In the genomic region with DNA sequence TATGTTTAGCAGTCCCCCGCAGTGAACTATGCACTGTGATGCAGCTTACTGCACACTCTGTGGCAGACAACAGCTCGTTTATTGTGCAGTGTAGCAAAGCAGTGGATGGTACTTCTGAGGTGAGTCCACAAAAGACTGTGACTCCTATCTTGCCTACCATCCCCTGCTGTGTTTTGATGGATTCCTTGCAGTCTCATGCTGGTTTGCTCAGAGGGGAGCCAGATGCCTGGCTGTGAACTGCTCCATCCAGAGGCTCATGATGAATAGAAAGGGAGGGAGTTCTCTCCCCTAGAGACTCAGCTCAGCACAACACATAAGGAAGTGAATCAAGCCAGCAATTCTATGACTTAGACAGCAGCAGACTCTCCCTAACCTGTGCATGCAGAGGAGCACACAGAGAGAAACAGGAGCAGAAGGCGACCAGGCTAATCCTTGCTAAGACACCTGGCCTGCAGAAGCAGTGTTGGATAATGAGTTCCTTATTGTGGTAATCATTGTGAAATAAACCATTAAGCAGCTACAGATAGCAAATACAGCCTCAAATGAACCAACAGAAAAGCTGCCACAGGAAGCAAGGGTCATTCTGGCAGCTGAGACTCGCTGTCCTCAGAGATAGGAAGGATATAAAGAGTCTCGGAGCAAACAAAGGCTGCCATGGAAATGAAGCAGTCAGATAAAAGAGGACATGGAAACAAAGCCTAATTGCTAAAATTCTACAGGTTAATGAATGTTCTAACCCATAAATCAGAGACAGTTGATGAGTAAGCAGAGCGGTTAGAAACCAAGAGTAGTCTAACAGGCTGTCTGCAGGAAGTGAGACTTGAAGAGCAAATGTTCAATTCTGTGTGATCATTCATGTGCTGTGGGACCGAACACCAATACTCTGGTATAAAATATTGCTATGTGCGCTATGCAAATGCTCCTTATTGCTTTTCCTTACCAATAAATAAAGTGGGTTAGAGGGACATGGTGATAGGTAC, we compare ENCODE assay signal across 9 mouse cellular contexts.
A peak's percentile ranks its signal among the peaks of the same experiment; 100 is the strongest.
DNase-seq lines count a peak whose midpoint lies in the region; ATAC-seq and TF ChIP-seq lines count a peak whose summit lies in the region.
"Had no signal": no experiment of that assay in that cellular context is flagged by ENCODE, and none has a peak within 500 bp of the region (broad histone marks: within the 10 kb centered on the region; RNA-seq: fewer than 3 reads in every experiment).

No protein-coding gene starts in this region.

- no peaks in the 10 kb centered on the region for H3K36me3 ChIP-seq in limb, embryonic 13.5 days
- no peaks in the 10 kb centered on the region for H3K36me3 ChIP-seq in limb, embryonic 10.5 days
- no peaks in the 10 kb centered on the region for H3K36me3 ChIP-seq in forebrain, embryonic 14.5 days (ENCODE audit: control insufficient read depth, insufficient read depth, low read length)
- H3K36me3 ChIP-seq in thymus, adult 2 months (ENCODE audit: control insufficient read depth, insufficient read depth, low read length), result no peaks in the 10 kb centered on the region
- H3K36me3 ChIP-seq: liver, embryonic 12.5 days had no signal

- H3K4me1 ChIP-seq in limb, embryonic 13.5 days, result no peaks in the 10 kb centered on the region
- H3K4me1 ChIP-seq in limb, embryonic 10.5 days, result peaks cover 8% of the 10 kb centered on the region
- H3K4me1 ChIP-seq in forebrain, embryonic 14.5 days (ENCODE audit: control insufficient read depth, insufficient read depth, low read length), result no peaks in the 10 kb centered on the region; the same call in 1 of the 2 replicates
- H3K4me1 ChIP-seq in thymus, adult 2 months (replicated peaks; ENCODE audit: control insufficient read depth, insufficient read depth, low read length), result no peaks in the 10 kb centered on the region
- H3K4me1 ChIP-seq: liver, embryonic 12.5 days had no signal

- H3K4me3 ChIP-seq in limb, embryonic 13.5 days, result no peak overlapping the region
- no peak overlapping the region for H3K4me3 ChIP-seq in limb, embryonic 10.5 days
- no peak overlapping the region for H3K4me3 ChIP-seq in forebrain, embryonic 14.5 days (ENCODE audit: low read depth, low read length)
- H3K4me3 ChIP-seq in thymus, adult 2 months (ENCODE audit: control insufficient read depth, insufficient read depth, low read length), result no peak overlapping the region
- H3K4me3 ChIP-seq: liver, embryonic 12.5 days had no signal

- TF ChIP-seq CTCF in thymus, adult 2 months (IDR thresholded peaks at IDR 0.05; ENCODE audit: borderline replicate concordance, control insufficient read depth, extremely low read depth, insufficient read depth, low read length, poor library complexity), result no peak

- no peak overlapping the region for H3K4me2 ChIP-seq in limb, embryonic 13.5 days (replicated peaks)
- no peak overlapping the region for H3K4me2 ChIP-seq in forebrain, embryonic 14.5 days (ENCODE audit: low read length)
- H3K4me2 ChIP-seq: liver, embryonic 12.5 days had no signal

- no peak overlapping the region for H3K27ac ChIP-seq in limb, embryonic 13.5 days
- no peak overlapping the region for H3K27ac ChIP-seq in limb, embryonic 10.5 days
- H3K27ac ChIP-seq in forebrain, embryonic 14.5 days (ENCODE audit: low read depth, low read length), result no peak overlapping the region
- no peak overlapping the region for H3K27ac ChIP-seq in thymus, adult 2 months (ENCODE audit: control insufficient read depth, insufficient read depth, low read length)
- H3K27ac ChIP-seq: liver, embryonic 12.5 days had no signal

- no peak for DNase-seq in limb, embryonic 10.5 days (ENCODE audit: low spot score)
- peak; percentile 5 for DNase-seq in forebrain, embryonic 14.5 days (ENCODE audit: low spot score)
- peak; percentile 9 for DNase-seq in yolk sac, embryonic 10.5 days (ENCODE audit: low spot score)
- DNase-seq in gastrocnemius, adult 18-20 months (ENCODE audit: low spot score), result no peak
- DNase-seq in thymus, adult 2 months, result no peak
- DNase-seq: cerebellum, adult 2 months had no signal

- no peaks in the 10 kb centered on the region for H3K27me3 ChIP-seq in limb, embryonic 13.5 days
- no peaks in the 10 kb centered on the region for H3K27me3 ChIP-seq in limb, embryonic 10.5 days (ENCODE audit: low read depth, poor library complexity, severe bottlenecking)
- H3K27me3 ChIP-seq in forebrain, embryonic 14.5 days (replicated peaks; ENCODE audit: control insufficient read depth, insufficient read depth, low read length), result no peaks in the 10 kb centered on the region
- no peaks in the 10 kb centered on the region for H3K27me3 ChIP-seq in thymus, adult 2 months (ENCODE audit: control insufficient read depth, insufficient read depth, low read length)
- H3K27me3 ChIP-seq: liver, embryonic 12.5 days had no signal

- ATAC-seq in limb, embryonic 13.5 days (ENCODE audit: low FRiP score, low read depth), result 0 out of 2 replicates have a peak, but pooled peaks have one; percentile 28
- ATAC-seq in forebrain, embryonic 14.5 days, result peak; percentile 57; the same call in 1 of the 2 replicates
- ATAC-seq in megakaryocyte progenitor cell, adult 5-6 weeks (replicated peaks; ENCODE audit: poor library complexity), result peak; percentile 88
- ATAC-seq: liver, embryonic 12.5 days had no signal

- H3K9me3 ChIP-seq in limb, embryonic 13.5 days, result no peaks in the 10 kb centered on the region
- no peaks in the 10 kb centered on the region for H3K9me3 ChIP-seq in limb, embryonic 10.5 days (replicated peaks)
- no peaks in the 10 kb centered on the region for H3K9me3 ChIP-seq in forebrain, embryonic 14.5 days (replicated peaks; ENCODE audit: control insufficient read depth, low read length)
- H3K9me3 ChIP-seq: liver, embryonic 12.5 days had no signal

- no peak overlapping the region for H3K9ac ChIP-seq in limb, embryonic 13.5 days
- no peak overlapping the region for H3K9ac ChIP-seq in forebrain, embryonic 14.5 days (ENCODE audit: low read length)
- H3K9ac ChIP-seq: liver, embryonic 12.5 days had no signal

- 53% methylated on average over 8 of the region's 8 CpGs for WGBS in limb, embryonic 13.5 days
- 60% methylated on average over 8 of the region's 8 CpGs for WGBS in limb, embryonic 10.5 days
- 35% methylated on average over 8 of the region's 8 CpGs for WGBS in forebrain, embryonic 14.5 days
- WGBS in thymus, adult 2 months, result 76% methylated on average over 8 of the region's 8 CpGs

- no peak for TF ChIP-seq POLR2A in thymus, adult 2 months (IDR thresholded peaks at IDR 0.05; ENCODE audit: control insufficient read depth, extremely low read depth, insufficient read depth, low read length, poor library complexity)

Comparison
In these comparisons a context has a peak if more than half of its experiments do, and no peak if none do; other contexts are left out.
1. ATAC-seq: peak in every context shown above with its lines; median percentile 88 in megakaryocyte progenitor cell, adult 5-6 weeks; 57 in forebrain, embryonic 14.5 days; 28 in limb, embryonic 13.5 days.
2. DNase-seq: peak in forebrain, embryonic 14.5 days (single experiment) and yolk sac, embryonic 10.5 days (single experiment); none in limb, embryonic 10.5 days (single experiment), gastrocnemius, adult 18-20 months (single experiment) and thymus, adult 2 months (single experiment).